Mouse (Mus musculus): ENCODE measurements around the gene Gapdhs. TPM values are rescaled to one million over a fixed set of nuclear protein-coding genes. Genes with fewer than 3 reads are reported as not detected.

Gapdhs gene
- polyA plus RNA-seq, 1 experiment from 2014 or later: 0.30 TPM

- peak; percentile 50 for DNase-seq (ENCODE audit: low spot score)
- no peak overlapping the region; the same call in 1 of the 2 replicates for H3K27ac ChIP-seq (replicated peaks)
- no peak for TF ChIP-seq CTCF (IDR thresholded peaks at IDR 0.05; ENCODE audit: low read depth)
Observed at GRCm38 (mm10) chr7:30707441-30707840, 36.0 kb downstream of the Gapdhs start.

DNA sequence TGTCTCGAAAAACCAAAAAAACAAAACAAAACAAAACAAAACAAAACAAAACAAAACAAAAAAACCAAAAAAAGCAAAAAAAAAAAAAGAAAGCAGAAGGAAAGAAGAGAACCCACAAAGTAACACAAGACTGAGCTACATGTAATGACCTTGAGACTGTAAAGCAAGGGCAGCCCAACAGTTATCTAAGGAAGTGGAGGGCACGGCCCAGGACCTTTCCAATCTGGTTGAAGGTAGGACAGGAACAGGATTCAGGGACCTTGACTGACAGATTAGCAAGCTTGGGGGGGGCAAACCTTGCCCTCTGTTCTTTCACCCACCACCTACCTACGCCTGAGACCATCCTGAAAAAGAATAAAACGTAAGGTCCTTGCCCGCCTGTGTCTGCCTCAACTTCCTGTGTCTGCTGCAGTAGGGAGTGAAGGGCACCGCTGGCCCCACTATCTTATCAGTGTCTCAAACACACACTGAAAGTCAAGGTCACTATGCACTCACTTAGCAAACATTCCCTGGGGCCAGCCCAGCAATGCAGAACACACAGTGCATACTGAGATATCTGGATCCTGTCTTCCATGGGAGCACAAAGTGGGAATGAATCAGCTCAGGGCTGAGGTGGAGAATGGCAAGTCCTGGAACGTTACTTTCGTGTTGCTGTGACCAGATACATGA, 37.1 kb downstream of the Gapdhs start:
- DNase-seq (ENCODE audit: low spot score): peak; percentile 78

More at GRCm38 (mm10) chr7:30707441-30707840, 36.0 kb downstream of the Gapdhs start:
- Histone ChIP-seq H3K36me3 (ENCODE audit: control insufficient read depth, insufficient read depth, low read length) (no peaks in the 10 kb centered on the region), H3K4me2 (replicated peaks; ENCODE audit: low read depth) (no peak overlapping the region), H3K4me3 (ENCODE audit: low read depth, low read length) (no peak overlapping the region), H3K9ac (ENCODE audit: low read length) (no peak overlapping the region), H3K4me1 (replicated peaks; ENCODE audit: control insufficient read depth, insufficient read depth) (no peaks in the 10 kb centered on the region), H3K9me3 (ENCODE audit: control insufficient read depth, low read length) (no peaks in the 10 kb centered on the region), H3K27me3 (ENCODE audit: control insufficient read depth, insufficient read depth, low read length) (no peaks in the 10 kb centered on the region)
- 47% methylated on average over 1 of the region's 1 CpGs for WGBS
- peak; percentile 28; the same call in 1 of the 2 replicates for ATAC-seq (ENCODE audit: low FRiP score, low TSS enrichment)

DNA sequence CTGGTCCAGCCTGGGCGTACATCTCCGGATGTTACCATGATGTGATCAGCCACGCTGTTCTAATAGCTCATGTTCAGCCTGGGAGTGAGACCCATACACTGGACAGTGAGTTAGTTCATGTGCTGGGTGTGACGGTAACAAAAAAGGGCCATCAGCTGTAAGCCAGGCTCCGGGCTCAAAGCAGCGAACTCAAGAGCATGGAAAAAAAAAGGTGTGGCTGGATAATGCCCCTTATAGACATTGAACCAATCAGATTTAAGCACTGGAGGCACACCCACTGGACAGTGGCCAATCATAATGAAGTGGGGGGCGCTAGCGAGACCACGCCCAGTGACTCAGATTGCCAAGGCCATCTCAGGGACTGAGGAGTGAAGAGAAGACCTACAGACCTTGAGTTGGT, 44.9 kb downstream of the Gapdhs start, which contains the start of gene 2200002J24Rik:
Gene 2200002J24Rik (plus strand): TSS at position 338 of the 400 bp plus-strand sequence.
- 0 out of 2 replicates have a peak within 1 kb of the TSS, but pooled peaks have one; percentile 49 for H3K27ac ChIP-seq (replicated peaks)
- ATAC-seq (ENCODE audit: low FRiP score, low TSS enrichment) (peak; percentile 71), DNase-seq (ENCODE audit: low spot score) (peak; percentile 84)
- no peaks in the 10 kb centered on the region for H3K36me3 ChIP-seq (ENCODE audit: control insufficient read depth, insufficient read depth, low read length)
- TF ChIP-seq EP300 (optimal IDR thresholded peaks at IDR 0.05): no peak
- TF ChIP-seq CTCF (IDR thresholded peaks at IDR 0.05; ENCODE audit: low read depth): no peak; the same call in 1 of the 2 replicates
- no peak within 1 kb of the TSS for H3K9ac ChIP-seq (ENCODE audit: low read length)
- H3K9me3 ChIP-seq (ENCODE audit: control insufficient read depth, low read length): no peaks in the 10 kb centered on the region
- H3K4me1 ChIP-seq (replicated peaks; ENCODE audit: control insufficient read depth, insufficient read depth): no peaks in the 10 kb centered on the region
- no peak within 1 kb of the TSS for H3K4me3 ChIP-seq (ENCODE audit: low read depth, low read length)
- no peak within 1 kb of the TSS for H3K4me2 ChIP-seq (replicated peaks; ENCODE audit: low read depth)
- WGBS: 37% methylated on average over 9 of the region's 9 CpGs
- H3K27me3 ChIP-seq (ENCODE audit: control insufficient read depth, insufficient read depth, low read length): no peaks in the 10 kb centered on the region

More for the DNA sequence above, 37.1 kb downstream of the Gapdhs start:
- Histone ChIP-seq H3K9me3 (ENCODE audit: control insufficient read depth, low read length) (no peaks in the 10 kb centered on the region), H3K4me3 (ENCODE audit: low read depth, low read length) (no peak overlapping the region), H3K27me3 (ENCODE audit: control insufficient read depth, insufficient read depth, low read length) (no peaks in the 10 kb centered on the region), H3K36me3 (ENCODE audit: control insufficient read depth, insufficient read depth, low read length) (no peaks in the 10 kb centered on the region), H3K9ac (ENCODE audit: low read length) (no peak overlapping the region), H3K27ac (replicated peaks) (peak overlapping the region; percentile 56), H3K4me2 (replicated peaks; ENCODE audit: low read depth) (no peak overlapping the region), H3K4me1 (replicated peaks; ENCODE audit: control insufficient read depth, insufficient read depth) (no peaks in the 10 kb centered on the region)
- WGBS: 47% methylated on average over 8 of the region's 8 CpGs
- ATAC-seq (ENCODE audit: low FRiP score, low TSS enrichment): peak; percentile 87
- TF ChIP-seq EP300 (optimal IDR thresholded peaks at IDR 0.05) (no peak), CTCF (IDR thresholded peaks at IDR 0.05; ENCODE audit: low read depth) (no peak)

DNA sequence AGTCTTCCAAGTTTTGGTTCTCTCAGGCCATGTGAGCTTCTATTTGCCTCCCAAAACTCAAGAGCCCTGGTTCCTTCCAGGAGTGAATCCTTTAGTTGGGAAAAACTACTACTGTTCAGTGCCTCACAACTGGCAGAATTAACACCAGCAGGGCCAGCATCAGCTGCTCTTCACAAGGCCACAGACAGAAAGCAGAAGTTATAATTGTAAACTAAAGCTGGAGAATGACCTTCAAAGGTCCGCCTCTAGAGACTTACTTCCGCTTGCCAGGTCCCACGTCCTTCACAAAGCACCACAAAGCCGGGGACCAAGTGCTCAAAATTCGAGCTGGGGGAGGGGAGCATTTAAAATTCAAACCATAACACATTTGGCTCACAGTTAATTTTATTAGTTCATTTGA, 45.4 kb downstream of the Gapdhs start:
- H3K27me3 ChIP-seq (ENCODE audit: control insufficient read depth, insufficient read depth, low read length): no peaks in the 10 kb centered on the region
- ATAC-seq (ENCODE audit: low FRiP score, low TSS enrichment) (no peak), DNase-seq (ENCODE audit: low spot score) (no peak)
- H3K27ac ChIP-seq (replicated peaks): 0 out of 2 replicates have a peak overlapping the region, but pooled peaks have one; percentile 49
- H3K4me1 ChIP-seq (replicated peaks; ENCODE audit: control insufficient read depth, insufficient read depth): no peaks in the 10 kb centered on the region
- no peak overlapping the region for H3K4me2 ChIP-seq (replicated peaks; ENCODE audit: low read depth)
- H3K4me3 ChIP-seq (ENCODE audit: low read depth, low read length): no peak overlapping the region
- TF ChIP-seq CTCF (IDR thresholded peaks at IDR 0.05; ENCODE audit: low read depth) (no peak), EP300 (optimal IDR thresholded peaks at IDR 0.05) (no peak)
- 54% methylated on average over 5 of the region's 5 CpGs for WGBS
- no peaks in the 10 kb centered on the region for H3K9me3 ChIP-seq (ENCODE audit: control insufficient read depth, low read length)
- H3K9ac ChIP-seq (ENCODE audit: low read length): no peak overlapping the region
- H3K36me3 ChIP-seq (ENCODE audit: control insufficient read depth, insufficient read depth, low read length): no peaks in the 10 kb centered on the region

GRCm38 (mm10) chr7:30688325-30688724, 55.2 kb downstream of the Gapdhs start:
- 65% methylated on average over 6 of the region's 6 CpGs for WGBS
- TF ChIP-seq EP300 (optimal IDR thresholded peaks at IDR 0.05) (no peak), CTCF (IDR thresholded peaks at IDR 0.05; ENCODE audit: low read depth) (no peak)

DNA sequence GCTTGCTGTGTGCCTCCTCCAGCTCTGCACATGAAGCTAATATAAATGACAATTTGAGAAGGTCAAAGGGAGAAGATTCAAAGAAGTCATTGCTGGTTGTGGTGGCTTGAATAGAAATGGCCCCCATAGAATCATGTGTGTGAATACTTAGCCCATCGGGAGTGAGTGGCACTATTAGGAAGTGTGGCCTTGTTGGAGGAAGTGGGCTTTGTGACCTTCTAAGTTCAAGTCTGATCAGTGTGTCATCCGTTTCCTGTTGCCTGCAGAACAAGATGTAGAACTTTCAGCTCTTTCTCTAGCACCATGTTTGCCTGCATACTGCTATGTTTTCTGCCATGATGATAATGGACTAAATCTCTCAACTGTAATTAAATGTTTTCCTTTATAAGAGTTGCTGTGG, 60.1 kb downstream of the Gapdhs start:
- ATAC-seq (ENCODE audit: low FRiP score, low TSS enrichment) (no peak), DNase-seq (ENCODE audit: low spot score) (no peak)
- no peaks in the 10 kb centered on the region for H3K27me3 ChIP-seq (ENCODE audit: control insufficient read depth, insufficient read depth, low read length)
- no peaks in the 10 kb centered on the region for H3K36me3 ChIP-seq (ENCODE audit: control insufficient read depth, insufficient read depth, low read length)
- TF ChIP-seq EP300 (optimal IDR thresholded peaks at IDR 0.05) (no peak), CTCF (IDR thresholded peaks at IDR 0.05; ENCODE audit: low read depth) (no peak)
- no peak overlapping the region for H3K4me3 ChIP-seq (ENCODE audit: low read depth, low read length)
- no peaks in the 10 kb centered on the region for H3K9me3 ChIP-seq (ENCODE audit: control insufficient read depth, low read length)
- no peaks in the 10 kb centered on the region for H3K4me1 ChIP-seq (replicated peaks; ENCODE audit: control insufficient read depth, insufficient read depth)
- H3K27ac ChIP-seq (replicated peaks): no peak overlapping the region
- WGBS: 90% methylated on average over 2 of the region's 2 CpGs
- no peak overlapping the region for H3K4me2 ChIP-seq (replicated peaks; ENCODE audit: low read depth)
- H3K9ac ChIP-seq (ENCODE audit: low read length): no peak overlapping the region

More at GRCm38 (mm10) chr7:30688325-30688724, 55.2 kb downstream of the Gapdhs start:
- no peaks in the 10 kb centered on the region for H3K27me3 ChIP-seq (ENCODE audit: control insufficient read depth, insufficient read depth, low read length)
- H3K27ac ChIP-seq (replicated peaks): peak overlapping the region; percentile 30; the same call in 1 of the 2 replicates
- ATAC-seq (ENCODE audit: low FRiP score, low TSS enrichment) (peak; percentile 57; the same call in 1 of the 2 replicates), DNase-seq (ENCODE audit: low spot score) (no peak)
- H3K9me3 ChIP-seq (ENCODE audit: control insufficient read depth, low read length): no peaks in the 10 kb centered on the region
- H3K4me1 ChIP-seq (replicated peaks; ENCODE audit: control insufficient read depth, insufficient read depth): no peaks in the 10 kb centered on the region
- H3K36me3 ChIP-seq (ENCODE audit: control insufficient read depth, insufficient read depth, low read length): no peaks in the 10 kb centered on the region
- no peak overlapping the region for H3K9ac ChIP-seq (ENCODE audit: low read length)
- H3K4me3 ChIP-seq (ENCODE audit: low read depth, low read length): no peak overlapping the region
- no peak overlapping the region for H3K4me2 ChIP-seq (replicated peaks; ENCODE audit: low read depth)

Measured in stomach, postnatal 0 days (tissue).